Mouse (Mus musculus) liver, embryonic 14.5 days (tissue): ENCODE data around the gene Esrrg. TPM values are rescaled to one million over a fixed set of nuclear protein-coding genes. Genes with fewer than 3 reads are reported as not detected.

Experiments used
- ATAC-seq: fragments of 200-750 bp; cut with Nextera tagmentation; 2 replicates; pipeline ENCODE4 v1.8.0; 2017; ENCODE audit warnings: moderate number of reproducible peaks, mild to moderate bottlenecking, moderate library complexity; ENCODE audit not compliant: insufficient read depth
- DNase-seq, 3 experiments: peaks; one replicate each; pipeline ENCODE4 v3.0.0-alpha.2; 2012 to 2013; ENCODE audit warnings: low read depth in 3 of 3, low spot score in 3 of 3
- H3K27ac ChIP-seq: fragments of 300-500 bp; sonication (generic); 2 replicates; pipeline ENCODE4 v1.5.1; 2014; ENCODE audit warnings: moderate library complexity, mild to moderate bottlenecking, control low read depth, inconsistent platforms
- H3K27me3 ChIP-seq: fragments of 300-500 bp; sonication (generic); 2 replicates; pipeline ENCODE4 v1.6.1; 2014; ENCODE audit warnings: mild to moderate bottlenecking, low read length, moderate library complexity; ENCODE audit not compliant: control insufficient read depth, insufficient read depth
- H3K36me3 ChIP-seq: fragments of 300-500 bp; sonication (generic); replicated peaks from 2 replicates; pipeline ENCODE4 v1.6.1; 2014; ENCODE audit warnings: low read depth; ENCODE audit not compliant: control insufficient read depth, insufficient read depth
- H3K4me1 ChIP-seq, 2 experiments: fragments of 200-500 bp in 1 of 2; fragments of 300-500 bp in 1 of 2; sonication (generic) in 1 of 2; replicated peaks; 2 replicates each; pipeline ENCODE4 v1.6.1; 2012 to 2014; ENCODE audit warnings: antibody characterized with exemption in 1 of 2, inconsistent platforms in 1 of 2, low read length in 1 of 2; ENCODE audit not compliant: control insufficient read depth in 2 of 2, insufficient read depth in 2 of 2
- H3K4me2 ChIP-seq: fragments of 300-500 bp; sonication (generic); 2 replicates; pipeline ENCODE4 v1.6.1; 2014; ENCODE audit warnings: low read depth, mild to moderate bottlenecking, control low read depth, moderate library complexity
- H3K4me3 ChIP-seq, 2 experiments: fragments of 200-500 bp in 1 of 2; fragments of 300-500 bp in 1 of 2; sonication (generic) in 1 of 2; 2 replicates each; pipeline ENCODE4 v1.5.1; 2012 to 2014; ENCODE audit warnings: low read depth in 2 of 2, low read length in 2 of 2, mild to moderate bottlenecking in 2 of 2, control low read depth in 1 of 2, inconsistent platforms in 1 of 2, moderate library complexity in 1 of 2; ENCODE audit not compliant: insufficient read depth in 1 of 2
- H3K9ac ChIP-seq: fragments of 300-500 bp; sonication (generic); replicated peaks from 2 replicates; pipeline ENCODE4 v1.6.1; 2014; ENCODE audit warnings: mild to moderate bottlenecking, control low read depth, moderate library complexity
- H3K9me3 ChIP-seq: fragments of 300-500 bp; sonication (generic); 2 replicates; pipeline ENCODE4 v1.6.1; 2016; ENCODE audit warnings: low read length, mixed read lengths; ENCODE audit not compliant: control insufficient read depth
- CTCF ChIP-seq: IDR thresholded peaks from 2 replicates; pipeline ENCODE4 v1.5.1; 2016; ENCODE audit warnings: antibody characterized with exemption, low read depth, control low read depth
- EP300 ChIP-seq: IDR thresholded peaks from 2 replicates; pipeline ENCODE4 v1.6.1; 2016; ENCODE audit warnings: antibody characterized with exemption, low read depth
- WGBS: fragments of 180-500 bp; shearing (Covaris S2); extraction: QIAGEN DNeasy Blood & Tissue Kit; methylation state at CpG from one replicate; pipeline ENCODE4 v1.1.7; 2014; ENCODE audit not compliant: insufficient replicate concordance; 5-methylcytosine and 5-hydroxymethylcytosine counted together
- polyA plus RNA-seq, 2 experiments: library from polyadenylated mRNA; depleted of rRNA in 1 of 2; stranded (reverse) in 1 of 2; unstranded in 1 of 2; fragments of >200 nt; fragmentation: Nextera tagmentation in 1 of 2; extraction: Ambion mirVana in 1 of 2; gene quantifications; 2 replicates each; pipeline versions ENCODE4 v1.2.1 to v1.2.3; 2012 to 2014

Gene Esrrg
- polyA plus RNA-seq, 2 experiments = 0.03 TPM

- no peak for TF ChIP-seq CTCF
- no peak for TF ChIP-seq EP300
- Histone ChIP-seq H3K4me1 (no peaks in the 10 kb centered on the region), H3K36me3 (no peaks in the 10 kb centered on the region), H3K9me3 (no peaks in the 10 kb centered on the region), H3K27ac (no peak overlapping the region), H3K27me3 (no peaks in the 10 kb centered on the region), H3K4me2 (no peak overlapping the region), H3K4me3 (no peak overlapping the region), H3K9ac (no peak overlapping the region)
- ATAC-seq (no peak), DNase-seq (no peak)
- 52% methylated on average over 4 of the region's 4 CpGs for WGBS
Measured at GRCm38 (mm10) chr1:187771067-187771466, 162.5 kb downstream of the Esrrg start.

GRCm38 (mm10) chr1:187779589-187780178 lies 171.1 kb downstream of the Esrrg start:
- H3K4me3 ChIP-seq = no peak overlapping the region
- no peak for DNase-seq

GRCm38 (mm10) chr1:187785226-187785625 lies 176.6 kb downstream of the Esrrg start:
- H3K4me3 ChIP-seq = no peak overlapping the region
- H3K4me1 ChIP-seq = no peaks in the 10 kb centered on the region
- H3K9ac ChIP-seq = no peak overlapping the region
- ATAC-seq (no peak), DNase-seq (no peak)
- no peak for TF ChIP-seq EP300
- TF ChIP-seq CTCF = no peak
- H3K4me2 ChIP-seq = no peak overlapping the region
- WGBS = 56% methylated on average over 4 of the region's 4 CpGs
- H3K27me3 ChIP-seq = no peaks in the 10 kb centered on the region
- no peak overlapping the region for H3K27ac ChIP-seq
- no peaks in the 10 kb centered on the region for H3K36me3 ChIP-seq
- H3K9me3 ChIP-seq = no peaks in the 10 kb centered on the region

More at GRCm38 (mm10) chr1:187779589-187780178, 171.1 kb downstream of the Esrrg start:
- TF ChIP-seq EP300 (no peak), CTCF (no peak)
- H3K36me3 ChIP-seq = no peaks in the 10 kb centered on the region
- no peak overlapping the region for H3K9ac ChIP-seq
- H3K4me1 ChIP-seq = no peaks in the 10 kb centered on the region
- H3K27ac ChIP-seq = no peak overlapping the region
- 64% methylated on average over 10 of the region's 10 CpGs for WGBS
- H3K9me3 ChIP-seq = no peaks in the 10 kb centered on the region
- H3K4me2 ChIP-seq = no peak overlapping the region
- ATAC-seq = no peak
- H3K27me3 ChIP-seq = no peaks in the 10 kb centered on the region

- no peak overlapping the region for H3K9ac ChIP-seq
- no peak overlapping the region for H3K27ac ChIP-seq
- TF ChIP-seq CTCF (no peak), EP300 (no peak)
- H3K4me3 ChIP-seq = no peak overlapping the region
- 39% methylated on average over 7 of the region's 7 CpGs for WGBS
- H3K27me3 ChIP-seq = no peaks in the 10 kb centered on the region
- no peaks in the 10 kb centered on the region for H3K9me3 ChIP-seq
- H3K4me2 ChIP-seq = no peak overlapping the region
- no peak for ATAC-seq
- H3K4me1 ChIP-seq = no peaks in the 10 kb centered on the region
- no peak for DNase-seq
- H3K36me3 ChIP-seq = no peaks in the 10 kb centered on the region
Measured at GRCm38 (mm10) chr1:187787055-187788016, 178.7 kb downstream of the Esrrg start.

- H3K27me3 ChIP-seq = no peaks in the 10 kb centered on the region
- WGBS = 64% methylated on average over 5 of the region's 5 CpGs
- ATAC-seq (no peak), DNase-seq (no peak)
- no peaks in the 10 kb centered on the region for H3K36me3 ChIP-seq
- no peak overlapping the region for H3K27ac ChIP-seq
- no peak overlapping the region for H3K4me3 ChIP-seq
- no peak for TF ChIP-seq CTCF
- no peak for TF ChIP-seq EP300
- H3K4me1 ChIP-seq = no peaks in the 10 kb centered on the region
- no peak overlapping the region for H3K9ac ChIP-seq
- H3K4me2 ChIP-seq = no peak overlapping the region
- no peaks in the 10 kb centered on the region for H3K9me3 ChIP-seq
Measured at GRCm38 (mm10) chr1:187794240-187794930, 185.8 kb downstream of the Esrrg start.
